Mouse (Mus musculus): Measurements from ENCODE around the gene Ighmbp2. TPM values are rescaled to one million over a fixed set of nuclear protein-coding genes. Genes with fewer than 3 reads are reported as not detected.
"Not testable (repeated sequence)": the region's sequence is repeated elsewhere in the genome, so short reads cannot be mapped to it uniquely, and the experiment has no call there.

Gene Ighmbp2
- polyA plus RNA-seq, 1 experiment from 2014 or later, result 10.2 TPM

- no peak overlapping the region for H3K4me2 ChIP-seq (replicated peaks)
- ATAC-seq (ENCODE audit: insufficient number of reproducible peaks, low FRiP score, low TSS enrichment, low read depth), result no peak
- H3K27ac ChIP-seq (replicated peaks), result no peak overlapping the region
- WGBS, result 80% methylated on average over 12 of the region's 12 CpGs
- no peak overlapping the region for H3K4me3 ChIP-seq (replicated peaks)
- H3K36me3 ChIP-seq, result peaks cover 65% of the 10 kb centered on the region
- no peaks in the 10 kb centered on the region for H3K4me1 ChIP-seq
- H3K9ac ChIP-seq, result no peak overlapping the region
- no peaks in the 10 kb centered on the region for H3K9me3 ChIP-seq (replicated peaks)
- H3K27me3 ChIP-seq, result no peaks in the 10 kb centered on the region
Observed at GRCm38 (mm10) chr19:3261764-3262525, 20.9 kb downstream of the Ighmbp2 start.

GRCm38 (mm10) chr19:3261336-3261735 is 21.5 kb downstream of the Ighmbp2 start:
- H3K27me3 ChIP-seq, result no peaks in the 10 kb centered on the region
- WGBS, result 94% methylated on average over 7 of the region's 7 CpGs
- H3K9me3 ChIP-seq (replicated peaks), result no peaks in the 10 kb centered on the region
- H3K36me3 ChIP-seq, result peaks cover 59% of the 10 kb centered on the region
- H3K4me2 ChIP-seq (replicated peaks), result no peak overlapping the region
- ATAC-seq (ENCODE audit: insufficient number of reproducible peaks, low FRiP score, low TSS enrichment, low read depth), result no peak
- no peak overlapping the region for H3K4me3 ChIP-seq (replicated peaks)
- no peak overlapping the region for H3K9ac ChIP-seq
- H3K27ac ChIP-seq (replicated peaks), result no peak overlapping the region
- no peaks in the 10 kb centered on the region for H3K4me1 ChIP-seq

GRCm38 (mm10) chr19:3260591-3260990 is 22.2 kb downstream of the Ighmbp2 start:
- Histone ChIP-seq H3K36me3 (peaks cover 52% of the 10 kb centered on the region), H3K27me3 (no peaks in the 10 kb centered on the region), H3K27ac (replicated peaks) (no peak overlapping the region), H3K4me3 (replicated peaks) (no peak overlapping the region), H3K9ac (no peak overlapping the region), H3K4me1 (no peaks in the 10 kb centered on the region), H3K9me3 (replicated peaks) (no peaks in the 10 kb centered on the region), H3K4me2 (replicated peaks) (no peak overlapping the region)
- ATAC-seq (ENCODE audit: insufficient number of reproducible peaks, low FRiP score, low TSS enrichment, low read depth), result no peak
- WGBS, result 84% methylated on average over 3 of the region's 3 CpGs

DNA sequence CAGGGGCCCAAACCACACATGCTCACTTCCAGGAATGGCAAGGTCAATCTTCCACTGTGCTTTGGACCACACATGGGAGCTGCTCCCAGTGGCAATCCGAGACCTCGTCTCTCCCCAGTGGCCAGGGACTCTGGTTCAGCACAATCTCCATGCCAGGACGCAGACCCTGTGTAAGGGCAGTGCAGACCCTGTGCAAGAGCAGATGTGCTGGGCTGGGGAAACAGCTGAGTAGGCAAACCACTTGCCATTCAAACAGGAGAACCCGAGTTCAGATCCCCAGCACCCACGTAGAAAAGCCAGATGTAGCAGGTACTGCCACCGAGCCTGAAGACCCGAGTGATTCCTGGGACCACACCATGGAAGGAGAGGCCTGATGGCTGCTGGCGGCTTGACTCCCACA is 22.8 kb downstream of the Ighmbp2 start:
- 90% methylated on average over 8 of the region's 8 CpGs for WGBS

GRCm38 (mm10) chr19:3225261-3225660 is 57.6 kb downstream of the Ighmbp2 start:
- H3K9ac ChIP-seq; H3K27ac ChIP-seq (replicated peaks); H3K4me3 ChIP-seq (replicated peaks); H3K4me1 ChIP-seq; H3K4me2 ChIP-seq (replicated peaks); H3K27me3 ChIP-seq; ATAC-seq (ENCODE audit: insufficient number of reproducible peaks, low FRiP score, low TSS enrichment, low read depth); H3K9me3 ChIP-seq (replicated peaks); H3K36me3 ChIP-seq: not testable (repeated sequence)
- 70% methylated on average over 4 of the region's 6 CpGs for WGBS

More for the DNA sequence above, 22.8 kb downstream of the Ighmbp2 start:
- Histone ChIP-seq H3K9ac (no peak overlapping the region), H3K27ac (replicated peaks) (no peak overlapping the region), H3K36me3 (peaks cover 46% of the 10 kb centered on the region), H3K4me2 (replicated peaks) (no peak overlapping the region), H3K4me3 (replicated peaks) (no peak overlapping the region), H3K27me3 (no peaks in the 10 kb centered on the region), H3K4me1 (no peaks in the 10 kb centered on the region), H3K9me3 (replicated peaks) (no peaks in the 10 kb centered on the region)
- ATAC-seq (ENCODE audit: insufficient number of reproducible peaks, low FRiP score, low TSS enrichment, low read depth), result no peak

DNA sequence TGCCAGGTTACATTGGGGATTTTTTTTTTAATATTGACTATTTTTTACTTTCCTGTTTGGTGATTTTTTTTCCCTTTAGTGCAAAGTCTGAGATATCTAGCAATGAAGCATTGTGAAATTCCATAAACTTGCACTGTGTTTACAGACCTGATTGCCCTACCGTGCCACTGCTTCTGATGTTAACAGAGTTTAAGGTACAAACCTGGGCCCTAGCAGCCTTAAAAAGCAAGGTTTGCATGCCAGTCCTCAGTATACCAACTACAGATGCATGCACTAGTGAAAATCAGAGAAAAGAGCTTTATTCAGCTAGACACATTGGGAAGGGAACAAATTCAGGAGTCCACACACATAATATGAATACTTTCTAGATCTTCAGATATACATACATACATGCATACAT is 67.9 kb downstream of the Ighmbp2 start:
- not testable (repeated sequence) for H3K27ac ChIP-seq (replicated peaks); ATAC-seq (ENCODE audit: insufficient number of reproducible peaks, low FRiP score, low TSS enrichment, low read depth); H3K27me3 ChIP-seq; H3K4me2 ChIP-seq (replicated peaks); H3K4me1 ChIP-seq; H3K9ac ChIP-seq; H3K36me3 ChIP-seq; H3K4me3 ChIP-seq (replicated peaks); H3K9me3 ChIP-seq (replicated peaks)
- WGBS, result 80% methylated on average over 1 of the region's 1 CpGs

Small RNAs within 50 kb of the gene (microRNA-seq; reads per million reads assigned to microRNA genes)
- 0.52 reads per million for gene Mir6984 (ENCODE audit: borderline number of aligned reads)

Other genes starting within 250 kb of the Ighmbp2 start
- gene Mrpl21, start 116 bp downstream of the Ighmbp2 start, polyA plus RNA-seq (2015; fragmentation: Nextera tagmentation; extraction: Ambion mirVana), result 111 and 116 TPM in 2 replicates
- 15.5 and 18.2 TPM in 2 replicates for gene Cpt1a, start 39.3 kb upstream of the Ighmbp2 start, polyA plus RNA-seq (2015; fragmentation: Nextera tagmentation; extraction: Ambion mirVana)
- 0.47 and 0.65 TPM in 2 replicates for gene Tesmin, start 105.8 kb upstream of the Ighmbp2 start, polyA plus RNA-seq (2015; fragmentation: Nextera tagmentation; extraction: Ambion mirVana)
- gene Gal, start 131.5 kb upstream of the Ighmbp2 start, polyA plus RNA-seq (2015; fragmentation: Nextera tagmentation; extraction: Ambion mirVana), result 1.8 and 3.8 TPM in 2 replicates

Measured in embryonic facial prominence, embryonic 15.5 days (tissue).